Mouse (Mus musculus): ENCODE results near the gene Gsta2. TPM values are rescaled to one million over a fixed set of nuclear protein-coding genes. Genes with fewer than 3 reads are reported as not detected.
A peak's percentile ranks its signal among the peaks of the same experiment; 100 is the strongest.
"Not testable (repeated sequence)": the region's sequence is repeated elsewhere in the genome, so short reads cannot be mapped to it uniquely, and the experiment has no call there.

Gene Gsta2
- polyA plus RNA-seq, 1 experiment from 2014 or later, result 2.1 TPM

DNA sequence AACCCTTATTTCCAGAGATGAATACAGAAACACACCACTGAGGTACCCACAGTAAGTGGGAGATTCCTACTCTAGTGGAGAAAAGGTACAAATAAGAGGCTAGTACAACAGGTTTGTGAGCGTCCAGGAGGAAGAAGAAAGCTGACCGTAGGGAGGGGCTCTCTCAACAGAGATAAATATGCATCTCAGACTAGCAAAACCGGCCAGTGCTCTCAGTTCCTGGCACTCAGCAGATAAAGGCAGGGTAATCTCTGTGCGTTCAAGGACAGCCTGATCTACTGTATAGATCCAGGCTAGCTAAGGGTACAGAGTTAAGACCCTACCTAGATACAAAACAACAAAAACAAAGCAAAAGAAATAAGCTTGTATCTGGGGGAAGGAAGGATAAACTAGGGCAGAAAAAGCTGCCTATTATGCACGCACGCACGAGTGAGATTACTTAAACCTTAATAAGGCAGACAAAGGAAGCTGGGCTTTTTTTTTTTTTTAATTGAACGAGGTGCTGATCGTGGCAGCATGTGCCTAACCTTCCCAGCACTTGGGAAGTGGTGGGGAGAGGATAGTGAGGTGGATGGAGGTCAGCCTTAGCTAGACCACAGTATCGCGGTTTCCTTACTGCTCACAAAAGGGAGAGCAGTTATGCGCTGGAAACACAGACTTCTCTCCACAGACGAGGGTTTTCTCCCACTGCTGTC, 10.4 kb upstream of the Gsta2 start:
- in situ Hi-C loops (cut with MboI; ENCODE audit: low pct_unique_long_range_greater_than_20kb), result loop anchor here (25.0 kb wide), 1 partner anchor 171 kb away; no protein-coding TSS in a partner anchor
- no peak for TF ChIP-seq CTCF (IDR thresholded peaks at IDR 0.05)
- H3K27me3 ChIP-seq, result no peaks in the 10 kb centered on the region
- POLR2A ChIA-PET, result no interaction called here
- no peak for DNase-seq (ENCODE audit: low read depth, low spot score)
- no peak for ATAC-seq
- CTCF ChIA-PET, result no interaction called here

DNA sequence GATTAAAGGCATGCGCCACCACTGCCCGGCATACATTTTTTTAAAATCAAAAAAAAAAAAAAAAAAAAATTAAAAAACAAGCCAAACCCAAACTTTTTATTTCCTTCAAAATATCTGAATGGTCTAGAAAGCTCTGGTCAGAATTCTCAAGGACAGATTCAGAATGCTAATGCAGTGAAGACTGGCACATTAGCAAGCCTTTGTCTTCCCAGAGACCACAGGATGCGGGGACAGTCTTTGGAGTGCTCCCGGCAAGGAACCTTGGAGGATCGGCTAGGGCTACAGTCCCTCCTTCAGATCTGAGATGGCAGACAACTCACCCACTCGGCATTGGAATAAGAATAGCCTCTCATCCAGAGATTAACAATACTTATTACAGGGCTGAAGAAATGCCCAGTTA, 9.1 kb upstream of the Gsta2 start:
- in situ Hi-C loops (cut with MboI; ENCODE audit: low pct_unique_long_range_greater_than_20kb), result loop anchor here (25.0 kb wide), 1 partner anchor 173 kb away; no protein-coding TSS in a partner anchor
- no peak for TF ChIP-seq CTCF (IDR thresholded peaks at IDR 0.05)
- POLR2A ChIA-PET, result no interaction called here
- no peaks in the 10 kb centered on the region for H3K27me3 ChIP-seq
- CTCF ChIA-PET, result no interaction called here
- DNase-seq (ENCODE audit: low read depth, low spot score) (no peak), ATAC-seq (no peak)

GRCm38 (mm10) chr9:78363374-78363773, 7.8 kb upstream of the Gsta2 start:
- CTCF ChIA-PET, result interaction anchor here (1.8 kb wide), 1 partner anchor 22 kb away, joined by 6 read pairs; no protein-coding TSS in a partner anchor
- in situ Hi-C loops (cut with MboI; ENCODE audit: low pct_unique_long_range_greater_than_20kb), result loop anchor here (25.0 kb wide), 1 partner anchor 174 kb away; no protein-coding TSS in a partner anchor
- no peaks in the 10 kb centered on the region for H3K27me3 ChIP-seq
- DNase-seq (ENCODE audit: low read depth, low spot score) (no peak), ATAC-seq (no peak)
- POLR2A ChIA-PET, result no interaction called here
- TF ChIP-seq CTCF (IDR thresholded peaks at IDR 0.05), result no peak

GRCm38 (mm10) chr9:78360484-78360872, 4.9 kb upstream of the Gsta2 start:
- TF ChIP-seq CTCF (IDR thresholded peaks at IDR 0.05), result no peak
- ChIA-PET POLR2A (no interaction called here), CTCF (no interaction called here)
- no peaks in the 10 kb centered on the region for H3K27me3 ChIP-seq
- DNase-seq (ENCODE audit: low read depth, low spot score), result no peak
- in situ Hi-C loops (cut with MboI; ENCODE audit: low pct_unique_long_range_greater_than_20kb), result loop anchor here (25.0 kb wide), 1 partner anchor 177 kb away; no protein-coding TSS in a partner anchor
- ATAC-seq, result no peak

DNA sequence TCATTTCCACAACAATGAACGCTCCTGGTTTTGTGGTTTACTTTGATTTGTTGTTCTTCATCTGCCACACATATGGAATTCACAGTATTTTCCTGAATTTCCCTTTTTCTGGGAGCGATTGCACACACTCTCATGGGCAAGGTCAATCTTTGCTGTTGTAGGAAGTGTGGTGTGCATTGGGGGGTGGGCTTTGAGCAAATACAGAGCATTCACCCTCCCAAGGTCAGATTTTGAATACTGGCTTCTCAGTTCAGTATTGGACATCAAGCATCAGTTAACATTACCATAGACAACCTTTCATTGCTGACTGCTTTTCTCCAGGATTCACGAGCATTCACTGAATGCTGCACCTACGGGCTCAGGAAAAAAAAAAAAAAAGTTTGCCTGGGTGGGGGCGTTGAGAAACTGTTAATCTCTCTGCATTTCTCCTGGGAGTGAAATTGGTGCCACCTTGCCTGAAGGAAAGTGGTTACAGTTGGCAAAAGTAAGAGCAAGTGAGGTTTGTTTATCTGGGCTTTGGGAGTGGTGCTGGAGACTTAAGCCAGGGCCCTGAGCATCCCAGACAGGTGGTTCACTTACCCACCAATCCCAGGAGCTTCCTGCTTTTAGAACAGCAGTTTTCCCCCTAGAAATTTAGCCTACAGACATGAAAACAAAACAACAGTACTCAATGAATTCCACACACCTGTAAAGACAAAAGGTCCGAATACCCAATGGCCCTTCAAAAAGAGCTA, 4.3 kb upstream of the Gsta2 start:
- ATAC-seq, result no peak

GRCm38 (mm10) chr9:78358053-78358452, 2.5 kb upstream of the Gsta2 start:
- in situ Hi-C loops (cut with MboI; ENCODE audit: low pct_unique_long_range_greater_than_20kb), result loop anchor here (25.0 kb wide), 1 partner anchor 179 kb away; no protein-coding TSS in a partner anchor
- ATAC-seq, result no peak
- ChIA-PET CTCF (interaction anchor here (0.9 to 1.5 kb wide), 11 partner anchors 9 to 194 kb away, joined by 3 to 5 read pairs (median 3); partner anchors contain the start of gene Ooep), POLR2A (interaction anchor here (1.0 kb wide), 1 partner anchor 17 kb away, joined by 3 read pairs; no protein-coding TSS in a partner anchor)
- TF ChIP-seq CTCF (IDR thresholded peaks at IDR 0.05), result peak; percentile 80
- peak; percentile 7 for DNase-seq (ENCODE audit: low read depth, low spot score)
- no peaks in the 10 kb centered on the region for H3K27me3 ChIP-seq

More for the DNA sequence above, 4.3 kb upstream of the Gsta2 start:
- ChIA-PET POLR2A (no interaction called here), CTCF (no interaction called here)
- no peaks in the 10 kb centered on the region for H3K27me3 ChIP-seq
- in situ Hi-C loops (cut with MboI; ENCODE audit: low pct_unique_long_range_greater_than_20kb), result loop anchor here (25.0 kb wide), 1 partner anchor 177 kb away; no protein-coding TSS in a partner anchor
- no peak for DNase-seq (ENCODE audit: low read depth, low spot score)
- no peak for TF ChIP-seq CTCF (IDR thresholded peaks at IDR 0.05)

- in situ Hi-C loops (cut with MboI; ENCODE audit: low pct_unique_long_range_greater_than_20kb), result loop anchor here (25.0 kb wide), 1 partner anchor 182 kb away; no protein-coding TSS in a partner anchor
- ChIA-PET CTCF (no interaction called here), POLR2A (interaction anchor here (0.7 kb wide), 1 partner anchor 210 kb away, joined by 3 read pairs; no protein-coding TSS in a partner anchor)
- no peak for ATAC-seq
- DNase-seq (ENCODE audit: low read depth, low spot score), result no peak
- TF ChIP-seq CTCF (IDR thresholded peaks at IDR 0.05), result no peak
- H3K27me3 ChIP-seq, result no peaks in the 10 kb centered on the region
Measured at GRCm38 (mm10) chr9:78354665-78355578, 666 bp downstream of the Gsta2 start.

GRCm38 (mm10) chr9:78351504-78352220, 3.9 kb downstream of the Gsta2 start:
- TF ChIP-seq CTCF (IDR thresholded peaks at IDR 0.05), result no peak
- ATAC-seq (no peak), DNase-seq (ENCODE audit: low read depth, low spot score) (no peak)
- CTCF ChIA-PET, result no interaction called here
- in situ Hi-C loops (cut with MboI; ENCODE audit: low pct_unique_long_range_greater_than_20kb), result loop anchor here (25.0 kb wide), 1 partner anchor 186 kb away; no protein-coding TSS in a partner anchor
- POLR2A ChIA-PET, result no interaction called here
- no peaks in the 10 kb centered on the region for H3K27me3 ChIP-seq

DNA sequence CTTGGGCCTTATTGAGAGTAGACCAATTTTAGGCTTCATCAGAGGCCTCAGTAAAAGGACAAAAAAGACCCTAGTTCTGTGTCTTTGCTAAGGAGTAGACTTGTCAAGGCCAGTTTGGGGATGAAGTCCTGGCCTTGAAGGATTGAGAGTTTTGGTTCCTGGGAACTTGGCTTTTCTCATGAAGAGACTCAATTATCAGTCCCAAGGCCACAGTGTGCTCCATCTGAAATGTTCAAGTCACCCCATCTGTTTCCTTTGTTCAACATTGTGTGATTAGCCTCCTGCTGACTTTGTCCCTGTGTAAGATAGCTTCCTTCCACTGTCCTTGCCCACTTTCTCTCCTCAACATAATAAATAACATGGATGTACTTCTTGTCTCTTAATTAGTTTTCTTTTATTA, 5.6 kb downstream of the Gsta2 start:
- ATAC-seq; DNase-seq (ENCODE audit: low read depth, low spot score); POLR2A ChIA-PET; H3K27me3 ChIP-seq; CTCF ChIA-PET: not testable (repeated sequence)
- in situ Hi-C loops (cut with MboI; ENCODE audit: low pct_unique_long_range_greater_than_20kb), result loop anchor here (25.0 kb wide), 1 partner anchor 187 kb away; no protein-coding TSS in a partner anchor

DNA sequence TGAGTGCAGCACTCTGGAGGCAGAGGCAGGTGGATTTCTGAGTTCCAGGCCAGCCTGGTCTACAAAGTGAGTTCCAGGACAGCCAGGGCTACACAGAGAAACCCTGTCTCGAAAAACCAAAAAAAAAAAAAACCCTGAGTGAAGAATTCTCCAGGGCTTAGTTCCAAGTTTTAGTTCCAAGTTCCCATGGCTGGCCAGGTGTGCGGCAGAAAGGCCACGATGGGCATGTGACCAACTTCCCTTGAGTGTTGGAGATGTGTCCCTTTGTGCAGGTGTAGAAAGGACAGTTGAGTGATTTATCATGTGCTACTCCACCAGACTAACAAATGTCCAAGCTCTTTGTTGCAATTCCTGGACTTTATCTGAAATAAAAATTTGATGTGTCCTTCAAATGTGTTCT, 6.4 kb downstream of the Gsta2 start:
- ATAC-seq; DNase-seq (ENCODE audit: low read depth, low spot score); POLR2A ChIA-PET; H3K27me3 ChIP-seq; in situ Hi-C loops (cut with MboI; ENCODE audit: low pct_unique_long_range_greater_than_20kb): not testable (repeated sequence)
- CTCF ChIA-PET, result interaction anchor here (0.7 to 1.2 kb wide), 2 partner anchors 9 kb away, joined by 3 read pairs; no protein-coding TSS in a partner anchor

DNA sequence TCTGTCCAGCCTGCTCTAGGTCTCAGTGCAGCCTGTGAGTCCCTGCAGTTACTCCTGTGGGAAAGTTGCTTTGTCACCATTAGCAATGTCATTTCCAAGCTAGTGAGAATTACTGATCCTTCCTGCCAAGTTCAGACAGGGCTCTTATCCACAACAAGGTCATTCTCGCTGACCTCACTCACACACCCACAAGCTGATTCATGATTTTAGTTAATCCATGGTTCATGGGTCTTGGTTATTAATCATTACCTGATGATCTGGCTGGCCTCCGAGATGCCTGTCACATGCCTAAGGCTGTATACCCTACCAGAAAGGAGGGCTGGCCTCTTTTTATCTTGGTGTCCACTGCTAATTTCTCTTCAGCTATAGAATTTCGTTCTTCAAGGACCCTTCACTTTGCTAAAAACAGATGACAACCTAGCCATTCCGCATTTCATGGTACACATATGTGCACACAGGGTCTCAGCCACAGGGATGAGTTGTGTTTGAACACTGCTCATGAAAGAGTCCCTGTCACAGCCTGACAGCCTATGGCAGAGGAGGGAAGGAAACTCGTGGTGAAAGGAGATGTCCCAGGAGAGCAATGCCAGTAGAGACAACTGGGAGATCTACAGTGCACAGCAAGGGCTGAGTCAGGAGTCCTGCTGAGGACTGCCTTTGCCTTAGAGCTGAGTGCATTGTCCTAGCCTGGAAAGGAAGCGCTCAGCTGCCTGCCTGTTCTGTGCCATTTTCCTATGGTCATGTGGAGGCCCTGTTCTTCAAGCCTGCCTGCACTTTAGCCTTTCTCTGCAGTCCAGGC, 7.2 kb downstream of the Gsta2 start:
- peak; percentile 54 for DNase-seq (ENCODE audit: low read depth, low spot score)
- H3K27me3 ChIP-seq; POLR2A ChIA-PET; in situ Hi-C loops (cut with MboI; ENCODE audit: low pct_unique_long_range_greater_than_20kb): not testable (repeated sequence)
- CTCF ChIA-PET, result interaction anchor here (0.7 to 1.2 kb wide), 3 partner anchors 8 to 9 kb away, joined by 3 read pairs; no protein-coding TSS in a partner anchor
- peak; percentile 73 for ATAC-seq
